Mouse (Mus musculus): Measurements from ENCODE around the gene Rad9b. TPM values are rescaled to one million over a fixed set of nuclear protein-coding genes. Genes with fewer than 3 reads are reported as not detected.
"Not testable (repeated sequence)": the region's sequence is repeated elsewhere in the genome, so short reads cannot be mapped to it uniquely, and the experiment has no call there.

Rad9b gene
- total RNA-seq, 4 experiments from 2014 or later: 0.89 to 1.9 (median 1.3) TPM

- no peak for DNase-seq (ENCODE audit: low spot score)
These were observed 17.7 kb upstream of the Rad9b start, which contains the start of gene Gpn3 for GRCm38 (mm10) chr5:122371591-122372191. Gene Gpn3, plus strand, starts transcription at chr5:122371876.

GRCm38 (mm10) chr5:122354492-122355067 lies 547 bp upstream of the Rad9b start:
- DNase-seq (ENCODE audit: low spot score): no peak

GRCm38 (mm10) chr5:122345777-122346176 lies 8.3 kb downstream of the Rad9b start:
- DNase-seq (ENCODE audit: low spot score): no peak

GRCm38 (mm10) chr5:122344260-122344659 lies 9.8 kb downstream of the Rad9b start:
- DNase-seq (ENCODE audit: low spot score): peak; percentile 70

- no peak for DNase-seq (ENCODE audit: low spot score)
These were observed 10.3 kb downstream of the Rad9b start for GRCm38 (mm10) chr5:122343768-122344167.

GRCm38 (mm10) chr5:122342874-122343273 lies 11.2 kb downstream of the Rad9b start:
- DNase-seq (ENCODE audit: low spot score): no peak

- no peak for DNase-seq (ENCODE audit: low spot score)
These were observed 17.3 kb downstream of the Rad9b start for GRCm38 (mm10) chr5:122336554-122337294.

GRCm38 (mm10) chr5:122334682-122335081 lies 19.4 kb downstream of the Rad9b start:
- DNase-seq (ENCODE audit: low spot score): no peak

GRCm38 (mm10) chr5:122330269-122330668 lies 23.8 kb downstream of the Rad9b start:
- no peak for DNase-seq (ENCODE audit: low spot score)

- no peak for DNase-seq (ENCODE audit: low spot score)
These were observed 26.8 kb downstream of the Rad9b start for GRCm38 (mm10) chr5:122327283-122327682.

- no peak for DNase-seq (ENCODE audit: low spot score)
These were observed 28.6 kb downstream of the Rad9b start for GRCm38 (mm10) chr5:122325477-122325876.

- no peak for DNase-seq (ENCODE audit: low spot score)
These were observed 29.2 kb downstream of the Rad9b start for GRCm38 (mm10) chr5:122324608-122325431.

- DNase-seq (ENCODE audit: low spot score): no peak
These were observed 30.5 kb downstream of the Rad9b start for GRCm38 (mm10) chr5:122323523-122323922.

GRCm38 (mm10) chr5:122320205-122320781 lies 33.7 kb downstream of the Rad9b start:
- no peak for DNase-seq (ENCODE audit: low spot score)

- DNase-seq (ENCODE audit: low spot score): peak; percentile 38
These were observed 34.4 kb downstream of the Rad9b start for GRCm38 (mm10) chr5:122319474-122320204.

- DNase-seq (ENCODE audit: low spot score): not testable (repeated sequence)
These were observed 35.1 kb downstream of the Rad9b start for GRCm38 (mm10) chr5:122318976-122319375.

- peak; percentile 48 for DNase-seq (ENCODE audit: low spot score)
These were observed 35.9 kb downstream of the Rad9b start for GRCm38 (mm10) chr5:122318100-122318499.

- no peak for DNase-seq (ENCODE audit: low spot score)
These were observed 36.5 kb downstream of the Rad9b start for GRCm38 (mm10) chr5:122317329-122318045.

GRCm38 (mm10) chr5:122314966-122315667 lies 38.9 kb downstream of the Rad9b start:
- peak; percentile 93 for DNase-seq (ENCODE audit: low spot score)
